Mouse (Mus musculus) lung, adult 2 months (tissue): ENCODE results near the gene Vac14. TPM values are rescaled to one million over a fixed set of nuclear protein-coding genes. Genes with fewer than 3 reads are reported as not detected.

Experiments used
- DNase-seq: peaks from one replicate; pipeline ENCODE4 v3.0.0; 2022
- H3K4me1 ChIP-seq: fragments of 200-500 bp; 2 replicates; pipeline ENCODE4 v1.6.1; 2011; ENCODE audit warnings: low read length; ENCODE audit not compliant: control insufficient read depth, insufficient read depth
- H3K4me3 ChIP-seq: fragments of 200-500 bp; replicated peaks from 2 replicates; pipeline ENCODE3; 2011; ENCODE audit warnings: low read depth, mild to moderate bottlenecking, control low read depth, low read length; ENCODE audit errors: extremely low read depth
- CTCF ChIP-seq: fragments of 200-500 bp; IDR thresholded peaks from 2 replicates; pipeline ENCODE4 v1.5.1; 2011; ENCODE audit warnings: mild to moderate bottlenecking, low read length, control low read depth; ENCODE audit not compliant: insufficient read depth
- POLR2A ChIP-seq: fragments of 200-500 bp; IDR thresholded peaks from 2 replicates; pipeline ENCODE4 v1.6.1; 2011; ENCODE audit warnings: low read depth, mild to moderate bottlenecking, control low read depth, low read length, borderline replicate concordance; ENCODE audit errors: extremely low read depth
- WGBS: fragments of 180-500 bp; shearing (Covaris S2); methylation state at CpG from one replicate; pipeline ENCODE4 v1.1.7; 2018; 5-methylcytosine and 5-hydroxymethylcytosine counted together
- polyA plus RNA-seq: library from polyadenylated mRNA; depleted of rRNA; stranded (reverse); fragments of >200 nt; gene quantifications from 2 replicates; pipeline ENCODE4 v1.2.3, GENCODE M21; 2012

The Vac14 gene
- polyA plus RNA-seq, 1 experiment: 33.3 TPM

DNA sequence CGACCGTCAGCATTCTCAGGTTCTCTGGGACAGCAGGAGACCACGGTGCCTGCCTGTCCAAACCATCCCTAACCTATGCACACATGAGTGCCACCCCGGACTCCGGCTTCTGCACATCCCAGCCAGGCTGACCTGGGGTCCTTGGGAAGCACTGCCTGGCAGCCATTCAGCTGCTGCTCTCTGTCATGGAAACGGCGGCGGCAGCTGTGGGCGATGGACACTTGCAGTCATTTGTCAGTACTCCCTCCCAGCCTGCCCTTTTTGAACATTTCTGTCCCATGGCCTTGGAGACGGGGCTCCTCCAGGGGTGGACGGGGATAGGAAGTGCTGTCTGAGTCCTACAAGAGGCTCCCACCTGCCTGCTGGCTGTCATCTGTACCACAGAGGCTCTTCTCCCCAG is 90.0 kb downstream of the Vac14 start:
- H3K4me3 ChIP-seq: no peak overlapping the region
- H3K4me1 ChIP-seq: peaks cover 15% of the 10 kb centered on the region
- 74% methylated on average over 11 of the region's 11 CpGs for WGBS
- no peak for TF ChIP-seq POLR2A
- no peak for TF ChIP-seq CTCF
- DNase-seq: no peak

DNA sequence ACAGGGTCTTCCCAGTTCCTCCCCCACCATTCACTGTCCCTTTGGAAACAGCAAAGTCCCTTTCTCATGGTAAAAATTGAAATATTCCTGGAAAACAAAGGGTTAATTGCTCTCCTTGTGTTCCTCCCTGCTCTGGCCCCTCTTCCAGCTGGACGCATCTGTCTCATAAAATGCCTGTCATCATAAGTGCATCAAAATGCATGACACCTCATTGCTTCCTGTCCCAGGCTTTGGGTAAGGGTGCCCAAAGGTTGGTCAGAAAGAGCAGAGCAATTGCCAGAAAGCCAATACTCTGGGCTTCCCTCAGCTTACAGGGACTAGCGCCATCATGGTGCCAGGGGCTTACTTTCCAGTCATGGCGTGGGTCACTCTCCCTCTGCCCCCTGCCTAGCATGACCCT is 92.2 kb downstream of the Vac14 start:
- H3K4me3 ChIP-seq: no peak overlapping the region
- TF ChIP-seq POLR2A (no peak), CTCF (no peak)
- H3K4me1 ChIP-seq: peaks cover 15% of the 10 kb centered on the region
- no peak for DNase-seq
- 70% methylated on average over 3 of the region's 3 CpGs for WGBS

DNA sequence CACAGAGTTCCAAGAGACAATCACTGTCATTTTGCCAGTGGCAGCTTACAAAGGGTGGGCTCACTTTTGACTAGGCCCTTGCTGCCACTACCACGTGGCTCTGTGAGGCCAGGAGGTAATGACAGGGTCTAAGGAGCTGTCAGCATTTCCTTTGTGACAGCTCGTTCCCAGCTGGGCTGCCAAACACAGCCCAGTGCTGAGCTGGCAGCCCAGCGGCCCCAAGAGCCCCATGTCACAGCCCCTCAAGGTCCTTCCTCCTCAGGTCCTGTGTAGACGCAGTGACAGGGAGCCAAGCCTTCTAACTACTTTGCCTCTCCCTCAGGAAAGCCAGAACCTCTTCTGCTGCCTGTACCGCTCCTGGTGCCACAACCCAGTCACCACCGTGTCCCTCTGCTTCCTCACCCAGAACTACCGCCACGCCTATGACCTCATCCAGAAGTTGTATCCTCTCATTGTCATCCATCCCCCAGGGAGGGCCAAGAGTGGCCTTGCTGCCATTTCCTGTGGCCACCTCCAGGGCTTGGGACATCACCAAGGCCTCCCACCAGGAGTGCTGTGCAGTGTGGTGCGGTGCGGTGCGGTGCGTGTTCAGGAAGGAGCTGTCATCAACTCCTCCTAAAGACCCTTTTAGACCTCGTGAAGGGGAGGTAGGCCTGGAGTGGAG is 93.0 kb downstream of the Vac14 start:
- TF ChIP-seq CTCF (no peak), POLR2A (peak; percentile 33; the same call in 1 of the 2 replicates)
- WGBS: 36% methylated on average over 13 of the region's 13 CpGs
- no peak for DNase-seq
- no peak overlapping the region for H3K4me3 ChIP-seq
- peaks cover 17% of the 10 kb centered on the region for H3K4me1 ChIP-seq

DNA sequence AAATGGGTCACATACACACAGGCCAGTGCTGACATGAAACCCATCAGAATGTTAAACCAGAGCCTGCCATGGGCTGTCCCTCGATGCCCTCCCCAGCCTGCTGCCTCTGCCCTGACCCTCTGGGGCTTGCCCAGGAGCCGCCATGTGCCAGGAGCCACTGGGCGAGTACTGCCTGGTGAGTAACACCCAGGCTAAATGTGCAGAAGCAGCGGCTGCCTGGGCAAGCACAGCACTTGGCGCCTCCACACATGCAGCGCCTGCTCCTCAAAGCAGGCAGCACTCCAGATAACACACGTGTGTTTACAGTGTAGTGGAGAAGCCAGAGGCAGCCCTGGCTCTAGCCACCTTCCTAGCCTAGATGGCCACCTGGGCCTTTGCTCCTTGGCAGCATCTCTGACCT is 94.7 kb downstream of the Vac14 start:
- DNase-seq: no peak
- WGBS: 63% methylated on average over 7 of the region's 7 CpGs
- no peak overlapping the region for H3K4me3 ChIP-seq
- TF ChIP-seq POLR2A (no peak), CTCF (no peak)
- H3K4me1 ChIP-seq: peaks cover 17% of the 10 kb centered on the region

DNA sequence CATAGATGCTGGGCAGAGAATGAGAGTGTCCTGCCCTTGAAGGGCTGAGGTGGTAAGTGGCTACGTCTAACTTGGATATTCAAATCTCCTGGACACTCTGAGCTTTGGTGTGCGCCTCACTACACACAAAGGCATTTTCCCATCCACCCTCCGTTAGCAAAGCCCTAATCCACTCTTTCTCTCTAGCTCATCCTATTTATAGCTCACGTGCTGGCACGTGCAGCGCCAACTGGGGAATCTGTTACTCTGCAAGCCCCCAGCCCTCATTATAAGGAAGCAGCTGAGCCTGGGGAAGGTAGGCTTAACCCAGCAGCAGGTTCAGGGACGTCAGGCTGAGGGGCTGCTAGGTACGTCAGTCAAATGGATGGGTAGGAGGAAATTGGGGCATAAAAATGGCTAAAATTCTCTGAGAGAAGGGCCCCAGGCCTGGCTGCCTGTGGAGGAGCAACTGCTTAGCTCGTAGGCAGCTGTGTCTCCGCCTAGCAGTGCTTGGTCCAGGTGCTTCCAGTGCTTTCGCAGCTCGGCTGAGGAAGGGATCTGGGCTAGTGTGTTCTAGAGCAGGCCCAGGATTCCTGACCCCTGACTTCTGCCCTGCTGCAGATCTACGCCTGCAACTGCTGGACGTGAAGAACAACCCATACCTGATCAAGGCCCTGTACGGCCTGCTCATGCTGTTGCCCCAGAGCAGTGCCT is 96.6 kb downstream of the Vac14 start:
- TF ChIP-seq CTCF (no peak), POLR2A (no peak)
- WGBS: 88% methylated on average over 15 of the region's 15 CpGs
- H3K4me1 ChIP-seq: peaks cover 35% of the 10 kb centered on the region
- H3K4me3 ChIP-seq: no peak overlapping the region
- DNase-seq: no peak

DNA sequence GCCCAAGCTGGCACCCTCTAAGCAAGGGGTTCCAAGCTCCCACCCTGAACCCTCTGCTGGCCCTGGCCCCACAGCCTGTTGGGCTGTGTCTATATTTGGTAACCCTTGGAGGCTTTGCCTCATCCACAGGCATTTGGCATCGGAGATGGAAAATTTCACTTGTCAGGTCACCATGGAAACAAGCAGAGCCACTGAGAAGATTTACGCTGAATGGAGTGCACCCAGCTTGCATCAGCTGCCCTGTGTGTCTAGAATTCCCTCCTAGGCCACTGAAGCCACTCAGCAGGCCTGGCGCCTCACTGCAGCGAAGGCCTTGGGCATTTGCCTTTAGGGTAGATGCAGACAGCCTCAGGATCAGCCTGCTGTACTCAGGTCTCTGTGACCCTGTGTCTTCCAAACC is 97.7 kb downstream of the Vac14 start:
- Histone ChIP-seq H3K4me3 (no peak overlapping the region), H3K4me1 (peaks cover 30% of the 10 kb centered on the region)
- TF ChIP-seq POLR2A: no peak
- TF ChIP-seq CTCF: no peak
- no peak for DNase-seq
- WGBS: 64% methylated on average over 4 of the region's 4 CpGs

DNA sequence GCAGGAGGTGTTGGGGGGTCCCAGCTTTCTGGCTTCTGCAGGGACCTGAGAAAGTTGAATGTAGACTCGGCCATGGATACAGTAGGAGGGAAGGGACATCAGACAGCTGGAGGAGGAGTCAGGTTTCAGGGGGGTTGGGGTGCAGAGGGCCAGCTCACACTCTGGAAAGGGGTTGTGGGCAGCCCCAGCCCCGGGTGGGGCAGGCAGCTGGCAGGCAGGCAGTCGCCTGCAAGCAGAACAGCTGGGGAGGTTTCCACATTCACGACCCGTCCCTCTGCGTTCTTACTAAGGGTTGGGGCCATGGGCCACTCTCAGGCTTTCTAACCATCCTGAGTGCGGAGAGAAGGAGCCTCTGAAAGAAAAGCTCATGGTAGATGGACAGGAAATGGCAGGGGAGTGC is 98.7 kb downstream of the Vac14 start:
- no peak for DNase-seq
- Histone ChIP-seq H3K4me3 (no peak overlapping the region), H3K4me1 (peaks cover 24% of the 10 kb centered on the region)
- TF ChIP-seq POLR2A: no peak
- TF ChIP-seq CTCF: no peak
- 68% methylated on average over 7 of the region's 7 CpGs for WGBS

DNA sequence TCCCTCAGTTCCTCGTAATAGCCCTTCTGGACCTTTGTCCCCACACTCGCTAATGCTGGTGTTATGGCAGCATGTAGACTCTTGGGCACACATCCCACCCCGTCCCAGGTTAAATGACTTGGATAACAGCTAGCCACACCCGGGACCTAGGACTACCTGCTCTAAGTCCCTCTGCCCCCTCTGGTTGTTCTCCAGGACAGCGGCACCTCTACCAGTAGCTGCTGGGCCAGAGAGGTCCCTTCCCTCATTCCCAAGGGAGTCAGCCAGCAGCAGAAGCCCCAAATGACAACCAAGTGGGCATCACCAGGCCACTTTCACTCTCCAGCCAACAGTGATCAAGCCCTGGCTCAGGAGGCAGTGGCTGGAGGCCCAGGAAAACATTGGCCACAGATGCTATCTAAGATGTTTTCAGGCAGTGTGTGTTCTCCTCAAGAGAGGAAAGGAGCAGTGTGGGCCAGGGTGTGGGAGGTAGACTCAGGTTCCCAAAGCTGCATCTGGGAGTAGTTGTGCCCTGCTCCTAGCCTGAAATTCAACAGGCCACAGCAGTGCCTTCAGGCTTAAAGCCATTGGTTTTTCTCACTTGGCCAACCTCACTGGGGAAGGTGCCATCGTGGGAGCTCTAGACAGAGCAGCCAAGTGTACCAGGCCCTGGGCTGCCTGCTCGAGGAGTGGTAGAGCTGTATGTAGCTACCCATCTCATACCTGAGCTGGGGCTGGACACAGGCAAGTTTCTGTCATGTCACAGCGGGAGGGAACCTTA is 100.0 kb downstream of the Vac14 start:
- no peak overlapping the region for H3K4me3 ChIP-seq
- DNase-seq: no peak
- H3K4me1 ChIP-seq: peaks cover 29% of the 10 kb centered on the region
- TF ChIP-seq CTCF: no peak
- TF ChIP-seq POLR2A: no peak
- 83% methylated on average over 8 of the region's 8 CpGs for WGBS

DNA sequence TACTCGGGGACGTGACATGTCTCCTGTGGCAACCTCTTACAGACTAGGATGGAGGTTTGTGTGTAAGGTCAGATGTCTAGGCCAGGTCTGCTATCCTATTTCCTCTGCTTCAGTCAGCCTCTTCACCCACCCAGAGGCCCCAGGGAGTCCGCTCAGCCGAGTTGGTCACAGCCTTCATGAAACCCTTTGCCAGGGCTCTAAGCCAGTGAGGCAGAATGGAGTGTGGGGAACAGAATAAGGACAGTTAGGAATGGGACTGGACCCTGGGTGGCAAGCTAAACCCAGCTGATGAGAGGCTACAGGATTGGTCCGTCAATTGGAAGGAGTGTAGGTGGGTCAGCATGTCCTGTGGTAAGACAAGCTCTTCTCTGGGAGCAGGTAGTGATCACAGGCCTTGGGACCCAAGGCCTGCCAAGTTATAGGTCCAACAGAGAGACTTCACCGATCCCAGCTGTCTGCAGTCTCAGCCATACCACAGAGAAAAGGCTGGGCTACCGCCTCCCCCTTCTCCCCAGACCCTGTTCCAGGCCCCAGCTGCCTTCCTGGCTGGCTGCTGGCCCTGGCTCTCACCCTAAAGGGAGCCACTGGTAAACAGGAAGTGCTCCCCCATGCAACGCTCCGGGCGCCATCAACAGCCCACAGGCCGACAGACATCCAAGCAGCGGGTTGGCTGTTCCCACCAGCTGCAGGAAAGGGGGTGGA is 100.7 kb downstream of the Vac14 start:
- TF ChIP-seq POLR2A (no peak), CTCF (no peak)
- peak; percentile 40 for DNase-seq
- Histone ChIP-seq H3K4me3 (no peak overlapping the region), H3K4me1 (peaks cover 29% of the 10 kb centered on the region)
- 38% methylated on average over 12 of the region's 12 CpGs for WGBS
